Mouse (Mus musculus) small intestine, adult 2 months (tissue): ENCODE measurements around the gene Osbpl9.

Source experiments
- CTCF ChIP-seq: fragments of 200-500 bp; IDR thresholded peaks from 2 replicates; pipeline ENCODE4 v1.5.1; 2012; ENCODE audit warnings: low read depth, mild to moderate bottlenecking, control low read depth, inconsistent platforms, low read length, moderate library complexity, mixed read lengths; ENCODE audit not compliant: insufficient replicate concordance, insufficient read length; ENCODE audit errors: extremely low read depth
- POLR2A ChIP-seq: fragments of 200-500 bp; IDR thresholded peaks from 2 replicates; pipeline ENCODE4 v1.6.1; 2012; ENCODE audit warnings: low read depth, mild to moderate bottlenecking, control low read depth, inconsistent platforms, low read length, moderate library complexity

DNA sequence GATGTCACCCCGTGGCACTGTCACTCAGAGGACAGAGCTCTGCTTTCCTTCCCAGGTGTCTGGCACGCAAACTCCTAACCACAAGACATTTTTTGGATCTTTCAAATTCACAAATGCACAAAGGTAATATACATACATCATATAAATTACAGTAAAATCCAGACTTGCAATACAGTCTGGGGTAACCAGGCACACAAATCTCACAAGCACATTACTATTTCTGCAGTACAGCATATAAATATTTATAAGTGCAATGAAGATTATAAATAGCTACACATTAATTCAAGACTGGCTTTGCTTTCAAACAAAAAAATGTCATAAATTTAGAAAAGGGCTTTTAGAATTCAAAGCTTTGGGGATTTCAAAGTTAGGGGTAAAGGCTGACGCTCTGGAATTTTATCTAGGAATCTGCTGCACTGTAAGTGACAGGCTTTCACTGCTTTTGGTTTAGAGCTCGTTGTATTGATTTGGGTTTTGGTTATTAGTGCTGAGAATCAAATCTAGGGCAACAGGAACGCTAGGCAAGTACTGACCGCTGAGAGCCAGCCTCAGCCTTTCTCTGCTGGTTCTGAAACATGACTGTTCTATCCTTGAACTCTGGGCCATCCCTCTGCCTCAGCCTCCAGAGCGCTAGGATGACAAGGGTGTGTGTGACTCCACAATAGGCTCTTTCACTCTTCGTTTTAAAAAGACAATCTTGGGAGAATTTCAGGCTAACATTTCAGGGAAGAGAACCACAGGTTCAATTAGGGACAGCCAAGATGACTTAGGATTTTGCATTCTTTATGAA is 16.3 kb downstream of the Osbpl9 start:
- TF ChIP-seq CTCF (no peak), POLR2A (no peak)
